Mouse (Mus musculus): ENCODE measurements around the gene Thegl. TPM values are rescaled to one million over a fixed set of nuclear protein-coding genes. Genes with fewer than 3 reads are reported as not detected.
"Not testable (repeated sequence)": the region's sequence is repeated elsewhere in the genome, so short reads cannot be mapped to it uniquely, and the experiment has no call there.

Gene Thegl
- polyA plus RNA-seq, 1 experiment from 2014 or later: 0.93 TPM

- no peaks in the 10 kb centered on the region for H3K27me3 ChIP-seq
- peaks cover 46% of the 10 kb centered on the region for H3K36me3 ChIP-seq
- H3K27ac ChIP-seq: no peak overlapping the region
- H3K4me2 ChIP-seq: no peak overlapping the region
- no peaks in the 10 kb centered on the region for H3K9me3 ChIP-seq
- H3K4me3 ChIP-seq: no peak overlapping the region
- no peaks in the 10 kb centered on the region for H3K4me1 ChIP-seq
- WGBS: 89% methylated on average over 17 of the region's 17 CpGs
- no peak overlapping the region for H3K9ac ChIP-seq
- ATAC-seq (ENCODE audit: borderline replicate concordance, extremely low read depth, low FRiP score, low TSS enrichment): no peak
These were observed 14.6 kb upstream of the Thegl start for GRCm38 (mm10) chr5:77001192-77001591.

GRCm38 (mm10) chr5:77004051-77004821 is 11.6 kb upstream of the Thegl start, which contains the start of gene Arl9:
TSS of gene Arl9 (plus strand) at chr5:77004055.
- Histone ChIP-seq H3K9ac (no peak within 1 kb of the TSS), H3K4me3 (no peak within 1 kb of the TSS), H3K4me1 (no peaks in the 10 kb centered on the region), H3K27ac (no peak within 1 kb of the TSS), H3K4me2 (no peak within 1 kb of the TSS), H3K27me3 (no peaks in the 10 kb centered on the region), H3K36me3 (peaks cover 20% of the 10 kb centered on the region), H3K9me3 (no peaks in the 10 kb centered on the region)
- WGBS: 89% methylated on average over 6 of the region's 6 CpGs
- ATAC-seq (ENCODE audit: borderline replicate concordance, extremely low read depth, low FRiP score, low TSS enrichment): no peak

- Histone ChIP-seq H3K9me3 (no peaks in the 10 kb centered on the region), H3K27me3 (no peaks in the 10 kb centered on the region), H3K4me2 (no peak overlapping the region), H3K36me3 (no peaks in the 10 kb centered on the region), H3K4me1 (no peaks in the 10 kb centered on the region), H3K9ac (no peak overlapping the region), H3K27ac (no peak overlapping the region), H3K4me3 (no peak overlapping the region)
- ATAC-seq (ENCODE audit: borderline replicate concordance, extremely low read depth, low FRiP score, low TSS enrichment): no peak
- 85% methylated on average over 9 of the region's 9 CpGs for WGBS
These were observed 5.5 kb upstream of the Thegl start for GRCm38 (mm10) chr5:77010352-77010751.

GRCm38 (mm10) chr5:77011082-77011481 is 4.7 kb upstream of the Thegl start:
- Histone ChIP-seq H3K9ac (no peak overlapping the region), H3K27me3 (no peaks in the 10 kb centered on the region), H3K4me1 (no peaks in the 10 kb centered on the region), H3K9me3 (no peaks in the 10 kb centered on the region), H3K4me2 (no peak overlapping the region), H3K36me3 (no peaks in the 10 kb centered on the region), H3K4me3 (no peak overlapping the region), H3K27ac (no peak overlapping the region)
- WGBS: 56% methylated on average over 3 of the region's 3 CpGs
- no peak for ATAC-seq (ENCODE audit: borderline replicate concordance, extremely low read depth, low FRiP score, low TSS enrichment)

GRCm38 (mm10) chr5:77013171-77013570 is 2.7 kb upstream of the Thegl start:
- H3K9me3 ChIP-seq: no peaks in the 10 kb centered on the region
- H3K4me3 ChIP-seq: no peak overlapping the region
- H3K4me1 ChIP-seq: no peaks in the 10 kb centered on the region
- H3K36me3 ChIP-seq: no peaks in the 10 kb centered on the region
- 53% methylated on average over 3 of the region's 3 CpGs for WGBS
- no peak overlapping the region for H3K4me2 ChIP-seq
- H3K9ac ChIP-seq: no peak overlapping the region
- H3K27ac ChIP-seq: no peak overlapping the region
- no peak for ATAC-seq (ENCODE audit: borderline replicate concordance, extremely low read depth, low FRiP score, low TSS enrichment)
- no peaks in the 10 kb centered on the region for H3K27me3 ChIP-seq

- no peak overlapping the region for H3K4me3 ChIP-seq
- no peaks in the 10 kb centered on the region for H3K4me1 ChIP-seq
- no peak overlapping the region for H3K27ac ChIP-seq
- no peak overlapping the region for H3K9ac ChIP-seq
- no peaks in the 10 kb centered on the region for H3K36me3 ChIP-seq
- 62% methylated on average over 3 of the region's 3 CpGs for WGBS
- ATAC-seq (ENCODE audit: borderline replicate concordance, extremely low read depth, low FRiP score, low TSS enrichment): no peak
- no peaks in the 10 kb centered on the region for H3K9me3 ChIP-seq
- no peak overlapping the region for H3K4me2 ChIP-seq
- H3K27me3 ChIP-seq: no peaks in the 10 kb centered on the region
These were observed 12.2 kb downstream of the Thegl start for GRCm38 (mm10) chr5:77028034-77028433.

- Histone ChIP-seq H3K9ac (no peak overlapping the region), H3K9me3 (no peaks in the 10 kb centered on the region), H3K4me2 (no peak overlapping the region), H3K4me1 (no peaks in the 10 kb centered on the region), H3K27ac (no peak overlapping the region), H3K4me3 (no peak overlapping the region), H3K36me3 (no peaks in the 10 kb centered on the region), H3K27me3 (no peaks in the 10 kb centered on the region)
- no peak for ATAC-seq (ENCODE audit: borderline replicate concordance, extremely low read depth, low FRiP score, low TSS enrichment)
- 73% methylated on average over 5 of the region's 5 CpGs for WGBS
These were observed 13.9 kb downstream of the Thegl start for GRCm38 (mm10) chr5:77029735-77030134.

GRCm38 (mm10) chr5:77035101-77035500 is 19.3 kb downstream of the Thegl start:
- ATAC-seq (ENCODE audit: borderline replicate concordance, extremely low read depth, low FRiP score, low TSS enrichment); H3K27ac ChIP-seq; H3K27me3 ChIP-seq; H3K4me2 ChIP-seq; H3K9ac ChIP-seq; H3K9me3 ChIP-seq; H3K36me3 ChIP-seq; H3K4me1 ChIP-seq; H3K4me3 ChIP-seq: not testable (repeated sequence)

GRCm38 (mm10) chr5:77038451-77038850 is 22.6 kb downstream of the Thegl start:
- Histone ChIP-seq H3K4me1 (no peaks in the 10 kb centered on the region), H3K9me3 (no peaks in the 10 kb centered on the region), H3K9ac (no peak overlapping the region), H3K36me3 (no peaks in the 10 kb centered on the region), H3K27me3 (no peaks in the 10 kb centered on the region), H3K27ac (no peak overlapping the region), H3K4me2 (no peak overlapping the region), H3K4me3 (no peak overlapping the region)
- 88% methylated on average over 10 of the region's 10 CpGs for WGBS
- ATAC-seq (ENCODE audit: borderline replicate concordance, extremely low read depth, low FRiP score, low TSS enrichment): no peak

- H3K9me3 ChIP-seq: no peaks in the 10 kb centered on the region
- ATAC-seq (ENCODE audit: borderline replicate concordance, extremely low read depth, low FRiP score, low TSS enrichment): no peak
- no peaks in the 10 kb centered on the region for H3K4me1 ChIP-seq
- no peak overlapping the region for H3K9ac ChIP-seq
- no peaks in the 10 kb centered on the region for H3K36me3 ChIP-seq
- no peak overlapping the region for H3K27ac ChIP-seq
- no peak overlapping the region for H3K4me2 ChIP-seq
- H3K4me3 ChIP-seq: no peak overlapping the region
- no peaks in the 10 kb centered on the region for H3K27me3 ChIP-seq
These were observed 23.6 kb downstream of the Thegl start for GRCm38 (mm10) chr5:77039391-77039790.

- no peak for ATAC-seq (ENCODE audit: borderline replicate concordance, extremely low read depth, low FRiP score, low TSS enrichment)
- H3K36me3 ChIP-seq: no peaks in the 10 kb centered on the region
- H3K9ac ChIP-seq: no peak overlapping the region
- H3K27me3 ChIP-seq: no peaks in the 10 kb centered on the region
- no peaks in the 10 kb centered on the region for H3K9me3 ChIP-seq
- no peak overlapping the region for H3K4me2 ChIP-seq
- H3K4me1 ChIP-seq: 0 out of 2 replicates have a peak, but pooled peaks cover 5% of the 10 kb centered on the region
- WGBS: 59% methylated on average over 5 of the region's 5 CpGs
- no peak overlapping the region for H3K4me3 ChIP-seq
- no peak overlapping the region for H3K27ac ChIP-seq
These were observed 28.5 kb downstream of the Thegl start for GRCm38 (mm10) chr5:77044362-77044761.

- Histone ChIP-seq H3K27ac (no peak overlapping the region), H3K27me3 (no peaks in the 10 kb centered on the region)
- 82% methylated on average over 5 of the region's 5 CpGs for WGBS
These were observed 36.8 kb downstream of the Thegl start for GRCm38 (mm10) chr5:77052616-77053015.

More at GRCm38 (mm10) chr5:77052616-77053015, 36.8 kb downstream of the Thegl start:
- Histone ChIP-seq H3K4me3 (no peak overlapping the region), H3K9ac (no peak overlapping the region), H3K9me3 (no peaks in the 10 kb centered on the region), H3K36me3 (no peaks in the 10 kb centered on the region), H3K4me2 (no peak overlapping the region), H3K4me1 (0 out of 2 replicates have a peak, but pooled peaks cover 5% of the 10 kb centered on the region)
- ATAC-seq (ENCODE audit: borderline replicate concordance, extremely low read depth, low FRiP score, low TSS enrichment): no peak

Data from lung, embryonic 15.5 days (tissue).